Mouse (Mus musculus) kidney, postnatal 0 days (tissue): Measurements from ENCODE around the gene Nkpd1. TPM values are rescaled to one million over a fixed set of nuclear protein-coding genes. Genes with fewer than 3 reads are reported as not detected.

Experiments used
- ATAC-seq: fragments of 200-750 bp; cut with Nextera tagmentation; replicated peaks from 2 replicates; pipeline ENCODE4 v1.8.0; 2017; ENCODE audit warnings: low read depth, moderate number of reproducible peaks, moderate TSS enrichment, moderate library complexity; ENCODE audit not compliant: low FRiP score
- DNase-seq: peaks from one replicate; pipeline ENCODE4 v3.0.0-alpha.2; 2016; ENCODE audit warnings: low spot score
- H3K27ac ChIP-seq: fragments of 300-500 bp; sonication (generic); 2 replicates; pipeline ENCODE4 v1.5.1; 2014; ENCODE audit warnings: mild to moderate bottlenecking
- H3K27me3 ChIP-seq: fragments of 300-500 bp; sonication (generic); 2 replicates; pipeline ENCODE4 v1.6.1; 2014; ENCODE audit warnings: low read length, mixed read lengths; ENCODE audit not compliant: insufficient read depth
- H3K36me3 ChIP-seq: fragments of 300-500 bp; sonication (generic); 2 replicates; pipeline ENCODE4 v1.6.1; 2014; ENCODE audit warnings: low read length, mixed read lengths; ENCODE audit not compliant: insufficient read depth
- H3K4me1 ChIP-seq: fragments of 300-500 bp; sonication (generic); replicated peaks from 2 replicates; pipeline ENCODE4 v1.6.1; 2014; ENCODE audit warnings: antibody characterized with exemption, low read length, mixed read lengths; ENCODE audit not compliant: insufficient read depth
- H3K4me2 ChIP-seq: fragments of 300-500 bp; sonication (generic); 2 replicates; pipeline ENCODE4 v1.6.1; 2014; ENCODE audit warnings: mild to moderate bottlenecking, low read length, moderate library complexity, mixed read lengths
- H3K4me3 ChIP-seq: fragments of 300-500 bp; sonication (generic); replicated peaks from 2 replicates; pipeline ENCODE4 v1.5.1; 2014; ENCODE audit warnings: low read depth, low read length
- H3K9ac ChIP-seq: fragments of 300-500 bp; sonication (generic); 2 replicates; pipeline ENCODE4 v1.6.1; 2014; ENCODE audit warnings: low read depth, low read length
- H3K9me3 ChIP-seq: fragments of 300-500 bp; sonication (generic); replicated peaks from 2 replicates; pipeline ENCODE4 v1.6.1; 2016; ENCODE audit warnings: low read length, inconsistent platforms, mixed read lengths
- CTCF ChIP-seq: IDR thresholded peaks from 2 replicates; pipeline ENCODE4 v1.5.1; 2016; ENCODE audit warnings: antibody characterized with exemption, low read depth, mild to moderate bottlenecking, moderate library complexity
- WGBS: fragments of 180-500 bp; shearing (Covaris S2); extraction: QIAGEN DNeasy Blood & Tissue Kit; methylation state at CpG from one replicate; pipeline ENCODE4 v1.1.7; 2014; 5-methylcytosine and 5-hydroxymethylcytosine counted together
- polyA plus RNA-seq: library from polyadenylated mRNA; unstranded; fragments of >200 nt; fragmentation: Nextera tagmentation; extraction: Ambion mirVana; gene quantifications from 2 replicates; pipeline ENCODE4 v1.2.1, GENCODE M21; 2015

Nkpd1 gene
- polyA plus RNA-seq, 1 experiment from 2014 or later, result not detected

DNA sequence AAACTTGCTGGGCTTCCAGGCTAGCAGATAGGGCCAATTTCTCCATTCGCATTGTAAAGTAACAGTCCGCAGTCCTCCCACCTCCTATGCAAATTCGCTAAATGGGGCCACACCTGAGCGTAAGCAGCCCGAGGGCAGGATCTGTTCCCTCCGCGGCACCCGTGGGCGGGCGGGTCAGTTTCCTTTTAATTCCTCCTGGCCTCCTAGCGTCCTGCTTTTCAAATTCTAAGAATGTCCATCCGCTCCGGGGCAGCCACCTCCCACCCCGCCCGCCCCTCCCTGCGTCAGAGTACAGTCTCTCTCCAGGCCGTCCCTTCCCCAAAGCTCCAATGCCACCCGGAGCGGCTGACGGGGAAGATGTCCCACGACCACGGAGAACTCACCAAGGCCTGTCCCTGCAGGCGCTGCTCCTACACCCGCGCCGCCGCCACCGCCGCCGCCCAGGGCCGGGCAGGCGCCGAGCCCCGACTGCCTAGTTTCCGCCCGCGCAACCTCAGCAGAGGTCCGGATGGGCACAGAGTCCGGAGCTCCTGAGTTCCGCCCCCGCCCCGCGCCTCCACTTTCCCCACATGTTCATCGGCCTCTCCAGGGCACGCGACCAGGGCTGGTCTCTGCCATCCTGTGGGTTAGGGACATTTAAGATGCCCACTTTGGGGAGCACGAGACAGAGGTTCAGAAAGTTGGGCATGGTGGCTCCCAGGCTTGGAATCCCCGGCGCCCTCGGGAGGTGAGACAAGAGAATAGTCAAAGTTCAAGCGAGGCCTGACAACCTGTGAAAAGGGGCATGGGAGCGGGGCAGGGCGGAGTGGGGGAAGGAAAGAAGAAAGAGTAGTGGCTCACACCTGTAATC is 55.5 kb downstream of the Nkpd1 start:
- Histone ChIP-seq H3K9me3 (no peaks in the 10 kb centered on the region), H3K36me3 (peaks cover 13% of the 10 kb centered on the region; the same call in 1 of the 2 replicates), H3K4me1 (peaks cover 16% of the 10 kb centered on the region), H3K27me3 (peaks cover 13% of the 10 kb centered on the region; the same call in 1 of the 2 replicates), H3K9ac (peak overlapping the region; percentile 84), H3K27ac (peak overlapping the region; percentile 92), H3K4me2 (peak overlapping the region; percentile 71), H3K4me3 (peak overlapping the region; percentile 71)
- DNase-seq (peak; percentile 81), ATAC-seq (peak; percentile 85)
- WGBS, result under 1% methylated on average over 53 of the region's 53 CpGs
- no peak for TF ChIP-seq CTCF

DNA sequence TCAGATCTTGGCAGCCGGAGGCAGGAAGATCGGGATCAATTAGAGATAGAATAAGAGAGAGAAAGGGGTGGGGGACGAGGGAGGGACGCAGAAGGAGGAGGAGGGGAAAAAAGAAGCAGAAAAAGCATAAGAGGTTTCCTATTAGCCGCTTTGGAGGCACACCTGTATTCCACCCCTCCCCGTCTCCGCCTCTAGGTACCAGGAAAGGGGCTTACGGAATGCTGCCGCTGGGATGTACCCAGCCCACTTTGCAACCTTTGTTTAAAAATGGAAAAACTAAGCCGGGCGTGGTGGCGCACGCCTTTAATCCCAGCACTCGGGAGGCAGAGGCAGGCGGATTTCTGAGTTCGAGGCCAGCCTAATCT is 56.1 kb downstream of the Nkpd1 start:
- Histone ChIP-seq H3K36me3 (peaks cover 13% of the 10 kb centered on the region; the same call in 1 of the 2 replicates), H3K27ac (peak overlapping the region; percentile 92), H3K9ac (peak overlapping the region; percentile 84), H3K27me3 (peaks cover 13% of the 10 kb centered on the region; the same call in 1 of the 2 replicates), H3K4me1 (peaks cover 16% of the 10 kb centered on the region), H3K4me2 (peak overlapping the region; percentile 71), H3K9me3 (no peaks in the 10 kb centered on the region), H3K4me3 (peak overlapping the region; percentile 71)
- DNase-seq (no peak), ATAC-seq (no peak)
- TF ChIP-seq CTCF, result no peak
- 24% methylated on average over 16 of the region's 16 CpGs for WGBS

Other genes starting within 250 kb of the Nkpd1 start
- gene Vasp, start 246.0 kb upstream of the Nkpd1 start, polyA plus RNA-seq, result 89.4 and 94.4 TPM in 2 replicates
- gene Ppm1n, start 237.8 kb upstream of the Nkpd1 start, polyA plus RNA-seq, result 0.18 TPM in 1 of 2 replicates, not detected in the other
- gene Rtn2, start 235.2 kb upstream of the Nkpd1 start, polyA plus RNA-seq, result 7.3 and 7.4 TPM in 2 replicates
- 0.11 TPM in 2 replicates for gene Fosb, start 207.8 kb upstream of the Nkpd1 start, polyA plus RNA-seq
- 68.4 and 68.8 TPM in 2 replicates for gene Ercc1, start 173.1 kb upstream of the Nkpd1 start, polyA plus RNA-seq
- 16.7 and 17.7 TPM in 2 replicates for gene Cd3eap, start 158.4 kb upstream of the Nkpd1 start, polyA plus RNA-seq
- gene Ppp1r13l, start 158.1 kb upstream of the Nkpd1 start, polyA plus RNA-seq, result 3.0 and 4.0 TPM in 2 replicates
- gene Ercc2, start 135.8 kb upstream of the Nkpd1 start, polyA plus RNA-seq, result 11.0 and 11.5 TPM in 2 replicates
- 6.7 and 8.2 TPM in 2 replicates for gene Klc3, start 113.7 kb upstream of the Nkpd1 start, polyA plus RNA-seq
- gene Ckm, start 113.1 kb upstream of the Nkpd1 start, polyA plus RNA-seq, result 1.0 and 1.2 TPM in 2 replicates
- 6.6 and 7.9 TPM in 2 replicates for gene Mark4, start 59.0 kb upstream of the Nkpd1 start, polyA plus RNA-seq
- gene Exoc3l2, start 54.5 kb upstream of the Nkpd1 start, polyA plus RNA-seq, result 6.7 and 8.0 TPM in 2 replicates
- 2.7 and 3.0 TPM in 2 replicates for gene Bloc1s3, start 9.5 kb upstream of the Nkpd1 start, polyA plus RNA-seq
- gene Trappc6a, start 9.4 kb upstream of the Nkpd1 start, polyA plus RNA-seq, result 88.5 and 91.7 TPM in 2 replicates
- 15.3 and 17.1 TPM in 2 replicates for gene Ppp1r37, start 45.2 kb downstream of the Nkpd1 start, polyA plus RNA-seq
- 0.17 and 0.34 TPM in 2 replicates for gene Zfp296, start 59.4 kb downstream of the Nkpd1 start, polyA plus RNA-seq
- 164 and 167 TPM in 2 replicates for gene Gemin7, start 59.8 kb downstream of the Nkpd1 start, polyA plus RNA-seq
- 33.5 and 35.1 TPM in 2 replicates for gene Clasrp, start 86.6 kb downstream of the Nkpd1 start, polyA plus RNA-seq
- gene Relb, start 111.6 kb downstream of the Nkpd1 start, polyA plus RNA-seq, result 9.3 and 10.6 TPM in 2 replicates
- gene Clptm1, start 147.2 kb downstream of the Nkpd1 start, polyA plus RNA-seq, result 96.9 and 97.8 TPM in 2 replicates
- 1.8 and 2.4 TPM in 2 replicates for gene Apoc2, start 160.1 kb downstream of the Nkpd1 start, polyA plus RNA-seq
- 0.79 TPM in 1 of 2 replicates, not detected in the other for gene Gm44805, start 163.6 kb downstream of the Nkpd1 start, polyA plus RNA-seq
- 0.26 and 0.60 TPM in 2 replicates for gene Apoc4, start 163.6 kb downstream of the Nkpd1 start, polyA plus RNA-seq
- gene Apoc1, start 174.8 kb downstream of the Nkpd1 start, polyA plus RNA-seq, result 37.1 and 48.4 TPM in 2 replicates
- gene Apoe, start 181.3 kb downstream of the Nkpd1 start, polyA plus RNA-seq, result 511 and 585 TPM in 2 replicates
- gene Tomm40, start 197.6 kb downstream of the Nkpd1 start, polyA plus RNA-seq, result 163 and 167 TPM in 2 replicates
- 112 and 114 TPM in 2 replicates for gene Nectin2, start 232.6 kb downstream of the Nkpd1 start, polyA plus RNA-seq